In the genomic region with DNA sequence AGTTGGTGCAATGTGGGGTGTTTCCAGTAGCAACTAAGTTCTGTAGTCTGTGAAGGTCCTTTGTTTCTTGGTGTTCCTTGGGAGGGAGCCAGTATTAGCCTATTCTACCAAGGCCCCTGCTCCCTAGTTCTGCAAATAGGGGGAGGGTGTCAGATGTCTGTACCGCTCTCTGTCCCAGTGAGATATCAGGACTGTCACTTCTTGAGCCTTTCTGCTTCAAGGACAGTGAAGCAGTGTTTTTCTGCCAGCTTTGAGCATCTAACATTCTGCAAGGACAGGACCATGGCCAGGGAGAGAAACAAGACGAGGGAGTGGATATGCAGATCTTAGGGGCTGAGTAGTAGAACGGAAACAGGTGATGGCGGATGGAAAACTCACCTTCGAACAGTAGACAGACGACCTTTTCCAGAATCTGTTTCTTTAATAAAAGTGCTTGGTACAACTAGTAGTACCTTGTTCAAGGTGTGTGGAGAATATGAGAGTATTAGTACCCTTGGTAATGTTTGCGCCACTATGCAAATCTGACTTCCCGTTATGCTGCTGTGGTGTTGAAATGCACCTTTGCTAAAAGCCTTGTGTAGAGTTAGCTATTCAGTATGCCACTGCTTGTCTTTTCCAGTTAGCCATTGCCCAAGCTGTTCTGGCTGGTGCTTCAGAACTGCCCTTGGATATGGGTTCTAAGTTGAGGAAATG, we compare ENCODE assay signal across 8 mouse cellular contexts. TPM values are rescaled to one million over a fixed set of nuclear protein-coding genes. Genes with fewer than 3 reads are reported as not detected.
DNase-seq lines count a peak whose midpoint lies in the region; ATAC-seq and TF ChIP-seq lines count a peak whose summit lies in the region.

No protein-coding gene starts in this region.

- no peaks in the 10 kb centered on the region for H3K27me3 ChIP-seq in embryonic facial prominence, embryonic 11.5 days (ENCODE audit: control insufficient read depth, insufficient read depth, low read length)
- no peaks in the 10 kb centered on the region for H3K27me3 ChIP-seq in intestine, embryonic 15.5 days (replicated peaks)
- H3K27me3 ChIP-seq in neural tube, embryonic 13.5 days = no peaks in the 10 kb centered on the region

- peaks cover 13% of the 10 kb centered on the region for H3K4me1 ChIP-seq in embryonic facial prominence, embryonic 11.5 days (ENCODE audit: control insufficient read depth, insufficient read depth, low read length)
- peaks cover 59% of the 10 kb centered on the region for H3K4me1 ChIP-seq in intestine, embryonic 15.5 days (replicated peaks)
- H3K4me1 ChIP-seq in neural tube, embryonic 13.5 days (replicated peaks) = peaks cover 81% of the 10 kb centered on the region

- peaks cover 29% of the 10 kb centered on the region for H3K36me3 ChIP-seq in embryonic facial prominence, embryonic 11.5 days (replicated peaks; ENCODE audit: control insufficient read depth, insufficient read depth, low read depth, low read length)
- peaks cover 20% of the 10 kb centered on the region for H3K36me3 ChIP-seq in intestine, embryonic 15.5 days
- peaks cover 68% of the 10 kb centered on the region for H3K36me3 ChIP-seq in neural tube, embryonic 13.5 days

- ATAC-seq in embryonic facial prominence, embryonic 11.5 days (replicated peaks; ENCODE audit: insufficient number of reproducible peaks, low FRiP score, low TSS enrichment, low read depth) = no peak
- no peak for ATAC-seq in intestine, embryonic 15.5 days
- no peak for ATAC-seq in neural tube, embryonic 13.5 days (ENCODE audit: low read depth)
- no peak for ATAC-seq in inflammation-experienced regulatory T-cells, adult 6 months

- peak overlapping the region; percentile 94 for H3K4me3 ChIP-seq in left cerebral cortex, adult 2 months
- peak overlapping the region; percentile 86 for H3K4me3 ChIP-seq in embryonic facial prominence, embryonic 11.5 days (ENCODE audit: low read depth, low read length)
- peak overlapping the region; percentile 75 for H3K4me3 ChIP-seq in intestine, embryonic 15.5 days (replicated peaks)
- H3K4me3 ChIP-seq in neural tube, embryonic 13.5 days = peak overlapping the region; percentile 97

- H3K4me2 ChIP-seq in embryonic facial prominence, embryonic 11.5 days (ENCODE audit: low read depth, low read length) = peak overlapping the region; percentile 87
- peak overlapping the region; percentile 87 for H3K4me2 ChIP-seq in intestine, embryonic 15.5 days (replicated peaks)
- peak overlapping the region; percentile 100 for H3K4me2 ChIP-seq in neural tube, embryonic 13.5 days

- intact Hi-C loops in left cerebral cortex, adult 2 months (cut with DNase I) = loop anchor here (5.0 kb wide), 1 partner anchor 100 kb away; no protein-coding TSS in a partner anchor

- peak overlapping the region; percentile 61 for H3K9ac ChIP-seq in embryonic facial prominence, embryonic 11.5 days (replicated peaks; ENCODE audit: low read length)
- H3K9ac ChIP-seq in intestine, embryonic 15.5 days = peak overlapping the region; percentile 86
- peak overlapping the region; percentile 99 for H3K9ac ChIP-seq in neural tube, embryonic 13.5 days

- 76% methylated on average over 8 of the region's 8 CpGs for WGBS in embryonic facial prominence, embryonic 11.5 days
- WGBS in intestine, embryonic 15.5 days = 35% methylated on average over 8 of the region's 8 CpGs
- 57% methylated on average over 8 of the region's 8 CpGs for WGBS in neural tube, embryonic 13.5 days

- no peak for TF ChIP-seq CTCF in left cerebral cortex, adult 2 months (IDR thresholded peaks at IDR 0.05)

- no peaks in the 10 kb centered on the region for H3K9me3 ChIP-seq in embryonic facial prominence, embryonic 11.5 days (replicated peaks; ENCODE audit: control insufficient read depth, low read length)
- H3K9me3 ChIP-seq in intestine, embryonic 15.5 days = no peaks in the 10 kb centered on the region
- no peaks in the 10 kb centered on the region for H3K9me3 ChIP-seq in neural tube, embryonic 13.5 days

- no peak for DNase-seq in left cerebral cortex, adult 2 months (ENCODE audit: extremely low spot score in 1 of 2, low spot score in 2 of 2)
- no peak for DNase-seq in left cerebral cortex, adult 8-10 months (ENCODE audit: low spot score in 2 of 2)
- DNase-seq in embryonic facial prominence, embryonic 11.5 days (ENCODE audit: low spot score) = no peak
- DNase-seq in cerebellum, adult 18-20 months = no peak
- no peak for DNase-seq in embryo, embryonic 10.5 days (ENCODE audit: low spot score)

- H3K27ac ChIP-seq in left cerebral cortex, adult 2 months = peak overlapping the region; percentile 99
- no peak overlapping the region for H3K27ac ChIP-seq in embryonic facial prominence, embryonic 11.5 days (replicated peaks; ENCODE audit: low read depth, low read length)
- peak overlapping the region; percentile 98 for H3K27ac ChIP-seq in intestine, embryonic 15.5 days
- H3K27ac ChIP-seq in neural tube, embryonic 13.5 days (replicated peaks) = no peak overlapping the region; the same call in 1 of the 2 replicates

RNA-seq across cellular contexts. Expression of a gene that starts 3.7 kb away (rescaled TPM):
- total RNA-seq in left cerebral cortex, adult 2 months (2021) = 100 to 1,000 TPM; 580 to 609 TPM
- total RNA-seq in left cerebral cortex, adult 8-10 months (2022) = 100 to 1,000 TPM; 702 to 768 (median 723) TPM
- 298 and 305 TPM in 2 replicates for polyA plus RNA-seq in embryonic facial prominence, embryonic 11.5 days (2014; fragmentation: Nextera tagmentation; extraction: Ambion mirVana)
- polyA plus RNA-seq in intestine, embryonic 15.5 days (2015; fragmentation: Nextera tagmentation; extraction: Ambion mirVana) = 417 and 432 TPM in 2 replicates
- polyA plus RNA-seq in neural tube, embryonic 13.5 days (2015; fragmentation: Nextera tagmentation; extraction: Ambion mirVana) = 255 and 272 TPM in 2 replicates
- 10 to 100 TPM; 24.8 to 27.3 (median 25.3) TPM for polyA plus RNA-seq in inflammation-experienced regulatory T-cells, adult 6 months (2017; shearing (Covaris generic))

RNA-seq across cellular contexts. Expression of a gene that starts 35.7 kb away (rescaled TPM):
- 1 to 10 TPM; 2.1 to 2.3 TPM for total RNA-seq in left cerebral cortex, adult 2 months (2021)
- 1 to 10 TPM; 2.3 to 3.4 (median 2.8) TPM for total RNA-seq in left cerebral cortex, adult 8-10 months (2022)
- polyA plus RNA-seq in embryonic facial prominence, embryonic 11.5 days (2014; fragmentation: Nextera tagmentation; extraction: Ambion mirVana) = not detected in 2 replicates
- 0.10 and 0.19 TPM in 2 replicates for polyA plus RNA-seq in intestine, embryonic 15.5 days (2015; fragmentation: Nextera tagmentation; extraction: Ambion mirVana)
- polyA plus RNA-seq in neural tube, embryonic 13.5 days (2015; fragmentation: Nextera tagmentation; extraction: Ambion mirVana) = 0.06 TPM in 1 of 2 replicates, not detected in the other
- under 1 TPM; 0.29 to 0.81 (median 0.55) TPM for polyA plus RNA-seq in inflammation-experienced regulatory T-cells, adult 6 months (2017; shearing (Covaris generic))

Comparison
In these comparisons a context has a peak if more than half of its experiments do, and no peak if none do; other contexts are left out.
1. H3K27ac ChIP-seq: peak in left cerebral cortex, adult 2 months (single experiment) and intestine, embryonic 15.5 days (single experiment); none in embryonic facial prominence, embryonic 11.5 days (single experiment) and neural tube, embryonic 13.5 days (single experiment).
2. Peak in every context shown above with its lines, with median percentiles within 50 percentile points of each other: H3K4me3 ChIP-seq, H3K4me2 ChIP-seq and H3K9ac ChIP-seq.